32 mouse cellular contexts compared by ENCODE assay signal in the genomic region with DNA sequence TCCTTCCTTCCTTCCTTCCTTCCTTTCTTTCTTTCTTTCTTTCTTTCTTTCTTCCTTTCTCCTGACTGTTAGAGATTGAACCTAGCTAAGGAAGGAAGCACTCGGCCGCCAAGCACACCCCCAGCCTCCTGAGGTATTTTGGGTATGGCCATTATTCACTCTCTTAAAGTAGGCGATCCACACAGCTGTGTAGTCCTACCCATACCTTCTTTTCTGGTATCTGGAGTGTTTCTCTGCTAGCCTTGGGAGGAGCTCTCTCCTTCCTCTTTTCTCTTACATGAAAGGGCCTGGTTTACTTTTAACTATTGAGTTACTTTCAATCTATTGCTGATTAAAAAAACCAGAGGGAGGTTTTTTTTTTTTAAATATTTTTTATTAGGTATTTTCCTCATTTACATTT. TPM values are rescaled to one million over a fixed set of nuclear protein-coding genes. Genes with fewer than 3 reads are reported as not detected.
DNase-seq lines count a peak whose midpoint lies in the region; ATAC-seq and TF ChIP-seq lines count a peak whose summit lies in the region.
"Had no signal": no experiment of that assay in that cellular context is flagged by ENCODE, and none has a peak within 500 bp of the region (broad histone marks: within the 10 kb centered on the region; RNA-seq: fewer than 3 reads in every experiment).

No protein-coding gene starts in this region.

- 36% methylated on average over 3 of the region's 3 CpGs for WGBS in liver, postnatal 0 days (ENCODE audit: insufficient replicate concordance)
- 55% methylated on average over 3 of the region's 3 CpGs for WGBS in liver, embryonic 11.5 days

- peaks cover 19% of the 10 kb centered on the region for H3K4me1 ChIP-seq in liver, postnatal 0 days (ENCODE audit: insufficient read depth)
- peaks cover 21% of the 10 kb centered on the region for H3K4me1 ChIP-seq in liver, embryonic 11.5 days (replicated peaks; ENCODE audit: control insufficient read depth, insufficient read depth, low read length)
- peaks cover 9 to 11% of the 10 kb centered on the region in 2 experiments for H3K4me1 ChIP-seq in MEL (ENCODE audit: control insufficient read depth in 1 of 2, insufficient read depth in 2 of 2, low read length in 2 of 2)

- no peak overlapping the region for H3K4me2 ChIP-seq in liver, postnatal 0 days (ENCODE audit: low read depth, low read length)
- H3K4me2 ChIP-seq in liver, embryonic 11.5 days, result no peak overlapping the region
- H3K4me2 ChIP-seq: heart, embryonic 15.5 days; hindbrain, embryonic 12.5 days; intestine, embryonic 15.5 days; lung, embryonic 15.5 days; neural tube, embryonic 12.5 days had no signal

- H3K27ac ChIP-seq in liver, postnatal 0 days (ENCODE audit: low read depth), result 0 out of 2 replicates have a peak overlapping the region, but pooled peaks have one; percentile 24
- H3K27ac ChIP-seq in liver, embryonic 11.5 days (ENCODE audit: low read depth, low read length), result no peak overlapping the region
- H3K27ac ChIP-seq in MEL (ENCODE audit: control insufficient read depth, low read depth, low read length), result peak overlapping the region; percentile 40
- H3K27ac ChIP-seq: heart, embryonic 10.5 days; hindbrain, embryonic 12.5 days; hindbrain, postnatal 0 days; intestine, embryonic 15.5 days; kidney, postnatal 0 days; liver, embryonic 14.5 days; neural tube, embryonic 12.5 days had no signal

- DNase-seq in liver, postnatal 0 days, result no peak
- DNase-seq in liver, embryonic 11.5 days (ENCODE audit: low spot score), result no peak
- DNase-seq in MEL (ENCODE audit: low read depth, low spot score), result peak; percentile 73
- DNase-seq in ovary, postnatal 14 days (ENCODE audit: low spot score), result no peak
- no peak for DNase-seq in thymus, postnatal 4 days
- DNase-seq: adrenal gland, postnatal 10 days; cerebellum, adult 18-20 months; cerebellum, postnatal 25 days; gastrocnemius, postnatal 10 days; heart, adult 11 months; kidney, adult 2 months; kidney, postnatal 4 days; left cerebral cortex, postnatal 4 days; right cerebral cortex, postnatal 14 days; thymus, adult 18-20 months; thymus, postnatal 25 days had no signal

- H3K27me3 ChIP-seq in liver, postnatal 0 days (ENCODE audit: insufficient read depth, low read length), result no peaks in the 10 kb centered on the region
- H3K27me3 ChIP-seq in liver, embryonic 11.5 days (replicated peaks; ENCODE audit: control insufficient read depth, insufficient read depth, low read length), result no peaks in the 10 kb centered on the region
- no peaks in the 10 kb centered on the region for H3K27me3 ChIP-seq in MEL (ENCODE audit: control insufficient read depth in 1 of 2, insufficient read depth in 2 of 2, low read length in 2 of 2)
- H3K27me3 ChIP-seq: CH12.LX; heart, embryonic 15.5 days; hindbrain, embryonic 12.5 days; intestine, embryonic 15.5 days; lung, embryonic 15.5 days; neural tube, embryonic 12.5 days; Patski had no signal

- H3K36me3 ChIP-seq in liver, postnatal 0 days (replicated peaks; ENCODE audit: insufficient read depth, low read length), result peaks cover 2% of the 10 kb centered on the region; the same call in 1 of the 2 replicates
- no peaks in the 10 kb centered on the region for H3K36me3 ChIP-seq in liver, embryonic 11.5 days (ENCODE audit: control insufficient read depth, insufficient read depth, low read length)
- peaks cover 7 to 13% of the 10 kb centered on the region in 2 experiments for H3K36me3 ChIP-seq in MEL (ENCODE audit: control insufficient read depth in 1 of 2, insufficient read depth in 2 of 2, low read length in 2 of 2)
- H3K36me3 ChIP-seq: heart, embryonic 10.5 days; heart, embryonic 15.5 days; hindbrain, embryonic 12.5 days; intestine, embryonic 15.5 days; lung, embryonic 15.5 days; neural tube, embryonic 12.5 days had no signal

- TF ChIP-seq RAD21 in MEL (IDR thresholded peaks at IDR 0.05; ENCODE audit: low read depth, low read length), result no peak

- H3K9ac ChIP-seq in liver, postnatal 0 days (replicated peaks), result no peak overlapping the region
- no peak overlapping the region for H3K9ac ChIP-seq in liver, embryonic 11.5 days (ENCODE audit: low read depth, low read length)
- no peak overlapping the region for H3K9ac ChIP-seq in MEL (ENCODE audit: control insufficient read depth, low read depth, low read length, poor library complexity, severe bottlenecking)
- H3K9ac ChIP-seq: heart, embryonic 15.5 days; hindbrain, embryonic 12.5 days; intestine, embryonic 15.5 days; liver, embryonic 14.5 days; lung, embryonic 15.5 days; neural tube, embryonic 12.5 days had no signal

- TF ChIP-seq CTCF in liver, postnatal 0 days (IDR thresholded peaks at IDR 0.05; ENCODE audit: low read depth), result no peak
- TF ChIP-seq CTCF in MEL (IDR thresholded peaks at IDR 0.05 in 2 of 3, conservative IDR thresholded peaks at IDR 0.05 in 1 of 3; ENCODE audit: control insufficient read depth in 1 of 3, insufficient read depth in 1 of 3, low read depth in 2 of 3, low read length in 3 of 3, poor library complexity in 1 of 3, severe bottlenecking in 1 of 3), result no peak

- no peak for TF ChIP-seq POLR2A in MEL (IDR thresholded peaks at IDR 0.05; ENCODE audit: control insufficient read depth in 1 of 2, insufficient read depth in 1 of 2, low read depth in 1 of 2, low read length in 2 of 2, poor library complexity in 1 of 2)

- TF ChIP-seq EP300 in liver, postnatal 0 days (IDR thresholded peaks at IDR 0.05; ENCODE audit: low read depth), result no peak
- TF ChIP-seq EP300 in MEL (IDR thresholded peaks at IDR 0.05; ENCODE audit: low read depth in 1 of 2, low read length in 2 of 2), result no peak

- no peak for ATAC-seq in liver, postnatal 0 days
- no peak for ATAC-seq in liver, embryonic 11.5 days (replicated peaks; ENCODE audit: low FRiP score)
- ATAC-seq in granulocyte monocyte progenitor cell, adult 5-6 weeks (replicated peaks; ENCODE audit: poor library complexity, severe bottlenecking), result peak; percentile 62
- peak; percentile 66 for ATAC-seq in megakaryocyte progenitor cell, adult 5-6 weeks (replicated peaks; ENCODE audit: poor library complexity)
- ATAC-seq: forebrain, embryonic 14.5 days; hindbrain, postnatal 0 days; intestine, embryonic 15.5 days; midbrain, embryonic 16.5 days; Patski had no signal

- peaks cover 74% of the 10 kb centered on the region for H3K79me2 ChIP-seq in MEL (ENCODE audit: control insufficient read depth, insufficient read depth, low read length, poor library complexity)

- no peaks in the 10 kb centered on the region for H3K9me3 ChIP-seq in liver, postnatal 0 days (ENCODE audit: low read length)
- no peaks in the 10 kb centered on the region for H3K9me3 ChIP-seq in liver, embryonic 11.5 days (ENCODE audit: control insufficient read depth, low read length)
- H3K9me3 ChIP-seq in MEL (replicated peaks; ENCODE audit: insufficient read depth, low read length), result no peaks in the 10 kb centered on the region
- H3K9me3 ChIP-seq: heart, embryonic 10.5 days; heart, embryonic 15.5 days; hindbrain, embryonic 12.5 days; intestine, embryonic 15.5 days; lung, embryonic 15.5 days; neural tube, embryonic 12.5 days had no signal

- H3K4me3 ChIP-seq in liver, postnatal 0 days (ENCODE audit: low read depth, low read length), result no peak overlapping the region
- H3K4me3 ChIP-seq in liver, embryonic 11.5 days (ENCODE audit: low read depth, low read length), result no peak overlapping the region
- H3K4me3 ChIP-seq in MEL (ENCODE audit: control insufficient read depth in 1 of 2, insufficient read depth in 1 of 2, low read depth in 2 of 2, low read length in 2 of 2), result no peak overlapping the region
- H3K4me3 ChIP-seq: heart, embryonic 10.5 days; heart, embryonic 15.5 days; hindbrain, embryonic 12.5 days; intestine, embryonic 15.5 days; lung, embryonic 15.5 days; myocyte; neural tube, embryonic 12.5 days had no signal

TF ChIP-seq in MEL, 35 proteins besides CTCF, POLR2A, EP300 and RAD21:
- TF ChIP-seq SIN3A (IDR thresholded peaks at IDR 0.05; ENCODE audit: low read length), result peak; percentile 56
- TF ChIP-seq ELF1 (IDR thresholded peaks at IDR 0.05; ENCODE audit: low read depth, low read length), result 0 out of 2 replicates have a peak, but pooled peaks have one; percentile 12
- TF ChIP-seq ZNF384 (IDR thresholded peaks at IDR 0.05; ENCODE audit: low read depth, low read length), result peak; percentile 44; the same call in 1 of the 2 replicates
- no peak for TF ChIP-seq MXI1 (IDR thresholded peaks at IDR 0.05; ENCODE audit: low read depth, low read length)

RNA-seq across cellular contexts. Expression of a gene that starts 21.2 kb away (rescaled TPM):
- polyA plus RNA-seq in liver, postnatal 0 days (2015; fragmentation: Nextera tagmentation; extraction: Ambion mirVana), result 5.0 TPM in 2 replicates
- polyA plus RNA-seq in liver, embryonic 11.5 days (2014; fragmentation: Nextera tagmentation; extraction: Ambion mirVana), result 8.6 and 9.5 TPM in 2 replicates
- 63.3 and 78.7 TPM in 2 replicates for total RNA-seq in MEL (2012; rRNA removed)
- 100 to 1,000 TPM in 1 of 2 experiments, not detected in 1; 111 TPM for polyA plus RNA-seq in MEL (2012; ENCODE audit: insufficient read depth in 1 of 2, insufficient read length in 2 of 2, low read depth in 1 of 2, low replicate concordance in 2 of 2, missing spikeins in 1 of 2)
- 35.8 and 59.8 TPM in 2 replicates for total RNA-seq in granulocyte monocyte progenitor cell, adult 5-6 weeks (2014; fragmentation: Nextera tagmentation)
- 12.7 and 16.5 TPM in 2 replicates for total RNA-seq in granulocyte monocyte progenitor cell, adult 5-6 weeks (2017)
- total RNA-seq in megakaryocyte progenitor cell, adult 5-6 weeks (2015), result 24.3 and 26.8 TPM in 2 replicates
- total RNA-seq in megakaryocyte progenitor cell, adult 5-6 weeks (2017), result 13.3 and 15.2 TPM in 2 replicates

RNA-seq across cellular contexts. Expression of a gene that starts 21.4 kb away (rescaled TPM):
- polyA plus RNA-seq in liver, postnatal 0 days (2015; fragmentation: Nextera tagmentation; extraction: Ambion mirVana), result 35.8 and 42.6 TPM in 2 replicates
- 137 and 154 TPM in 2 replicates for polyA plus RNA-seq in liver, embryonic 11.5 days (2014; fragmentation: Nextera tagmentation; extraction: Ambion mirVana)
- total RNA-seq in MEL (2012; rRNA removed), result 125 and 127 TPM in 2 replicates
- polyA plus RNA-seq in MEL (2012; ENCODE audit: insufficient read depth in 1 of 2, insufficient read length in 2 of 2, low read depth in 1 of 2, low replicate concordance in 2 of 2, missing spikeins in 1 of 2), result 100 to 1,000 TPM; 131 to 178 TPM
- total RNA-seq in granulocyte monocyte progenitor cell, adult 5-6 weeks (2014; fragmentation: Nextera tagmentation), result 30.6 and 32.3 TPM in 2 replicates
- 88.9 and 95.7 TPM in 2 replicates for total RNA-seq in granulocyte monocyte progenitor cell, adult 5-6 weeks (2017)
- 50.8 and 60.9 TPM in 2 replicates for total RNA-seq in megakaryocyte progenitor cell, adult 5-6 weeks (2015)
- total RNA-seq in megakaryocyte progenitor cell, adult 5-6 weeks (2017), result 111 and 112 TPM in 2 replicates

Comparison
In these comparisons a context has a peak if more than half of its experiments do, and no peak if none do; other contexts are left out.
1. ATAC-seq: peak in granulocyte monocyte progenitor cell, adult 5-6 weeks (single experiment) and megakaryocyte progenitor cell, adult 5-6 weeks (single experiment); none in liver, postnatal 0 days (single experiment) and liver, embryonic 11.5 days (single experiment).